Mouse (Mus musculus) ES-Bruce4 (cell line): ENCODE results near the gene Mllt10. TPM values are rescaled to one million over a fixed set of nuclear protein-coding genes. Genes with fewer than 3 reads are reported as not detected.

Experiments
- H3K27ac ChIP-seq: 2 replicates; pipeline ENCODE4 v1.5.1; 2012; ENCODE audit warnings: low read length, inconsistent platforms; ENCODE audit not compliant: insufficient read depth
- H3K27me3 ChIP-seq: 2 replicates; pipeline ENCODE4 v1.6.1; 2012; ENCODE audit warnings: mild to moderate bottlenecking, low read length, inconsistent platforms; ENCODE audit not compliant: control insufficient read depth, poor library complexity, insufficient read depth, severe bottlenecking
- H3K36me3 ChIP-seq: 2 replicates; pipeline ENCODE4 v1.6.1; 2012; ENCODE audit warnings: inconsistent platforms, mild to moderate bottlenecking, low read length, moderate library complexity; ENCODE audit not compliant: control insufficient read depth, poor library complexity, insufficient read depth, severe bottlenecking
- H3K4me1 ChIP-seq: one replicate; pipeline ENCODE4 v1.8.1; 2011; ENCODE audit warnings: low read length; ENCODE audit not compliant: control insufficient read depth, insufficient read depth
- H3K4me3 ChIP-seq: 2 replicates; pipeline ENCODE4 v1.5.1; 2011; ENCODE audit warnings: low read depth, mild to moderate bottlenecking, low read length
- H3K9ac ChIP-seq: 2 replicates; pipeline ENCODE4 v1.6.1; 2012; ENCODE audit warnings: low read depth, mild to moderate bottlenecking, inconsistent platforms; ENCODE audit not compliant: poor library complexity, severe bottlenecking
- H3K9me3 ChIP-seq: replicated peaks from 2 replicates; pipeline ENCODE4 v1.6.1; 2012; ENCODE audit warnings: mild to moderate bottlenecking, low read length, inconsistent platforms; ENCODE audit not compliant: control insufficient read depth, poor library complexity, insufficient read depth, severe bottlenecking
- CTCF ChIP-seq: IDR thresholded peaks from one replicate; pipeline ENCODE4 v1.8.1; 2011; ENCODE audit warnings: low read depth, low read length
- EP300 ChIP-seq: IDR thresholded peaks from 2 replicates; pipeline ENCODE4 v1.6.1; 2011; ENCODE audit warnings: low read depth, low read length; ENCODE audit not compliant: insufficient read depth
- POLR2A ChIP-seq: IDR thresholded peaks from one replicate; pipeline ENCODE4 v1.8.1; 2011; ENCODE audit warnings: low read length; ENCODE audit not compliant: insufficient read depth
- polyA plus RNA-seq: library from polyadenylated mRNA; stranded (reverse); fragments of >200 nt; gene quantifications from 2 replicates; pipeline ENCODE4 v1.2.4, GENCODE M21; 2011; ENCODE audit warnings: low read depth; ENCODE audit not compliant: missing spikeins, insufficient read depth, insufficient read length

Gene Mllt10
- polyA plus RNA-seq, 1 experiment = 78.9 TPM

GRCm38 (mm10) chr2:18202923-18203322 is 147.9 kb downstream of the Mllt10 start:
- Histone ChIP-seq H3K9ac (no peak overlapping the region), H3K27ac (no peak overlapping the region), H3K4me1 (no peaks in the 10 kb centered on the region), H3K36me3 (peaks cover 30% of the 10 kb centered on the region), H3K27me3 (no peaks in the 10 kb centered on the region), H3K4me3 (no peak overlapping the region), H3K9me3 (no peaks in the 10 kb centered on the region)
- TF ChIP-seq CTCF (peak; percentile 11), POLR2A (no peak)

GRCm38 (mm10) chr2:18205118-18205517 is 150.1 kb downstream of the Mllt10 start:
- Histone ChIP-seq H3K9me3 (no peaks in the 10 kb centered on the region), H3K36me3 (peaks cover 38% of the 10 kb centered on the region)

GRCm38 (mm10) chr2:18206811-18207210 is 151.8 kb downstream of the Mllt10 start:
- H3K36me3 ChIP-seq = peaks cover 46% of the 10 kb centered on the region
- no peak overlapping the region for H3K27ac ChIP-seq
- no peak overlapping the region for H3K4me3 ChIP-seq
- H3K9ac ChIP-seq = no peak overlapping the region
- no peak for TF ChIP-seq CTCF
- no peak for TF ChIP-seq EP300
- no peaks in the 10 kb centered on the region for H3K9me3 ChIP-seq
- H3K27me3 ChIP-seq = no peaks in the 10 kb centered on the region
- H3K4me1 ChIP-seq = no peaks in the 10 kb centered on the region

More at GRCm38 (mm10) chr2:18205118-18205517, 150.1 kb downstream of the Mllt10 start:
- H3K4me3 ChIP-seq = no peak overlapping the region
- no peak overlapping the region for H3K9ac ChIP-seq
- H3K27me3 ChIP-seq = no peaks in the 10 kb centered on the region
- H3K27ac ChIP-seq = no peak overlapping the region
- H3K4me1 ChIP-seq = no peaks in the 10 kb centered on the region
- TF ChIP-seq POLR2A (no peak), CTCF (peak; percentile 85)

GRCm38 (mm10) chr2:18208578-18208977 is 153.5 kb downstream of the Mllt10 start:
- Histone ChIP-seq H3K27ac (no peak overlapping the region), H3K9me3 (no peaks in the 10 kb centered on the region), H3K36me3 (peaks cover 48% of the 10 kb centered on the region), H3K4me3 (no peak overlapping the region), H3K27me3 (no peaks in the 10 kb centered on the region), H3K4me1 (peaks cover 2% of the 10 kb centered on the region), H3K9ac (no peak overlapping the region)
- TF ChIP-seq CTCF (no peak), EP300 (no peak), POLR2A (no peak)

- Histone ChIP-seq H3K36me3 (peaks cover 46% of the 10 kb centered on the region), H3K27ac (no peak overlapping the region), H3K9me3 (no peaks in the 10 kb centered on the region), H3K27me3 (no peaks in the 10 kb centered on the region), H3K4me3 (no peak overlapping the region), H3K4me1 (peaks cover 2% of the 10 kb centered on the region), H3K9ac (no peak overlapping the region)
- no peak for TF ChIP-seq POLR2A
- no peak for TF ChIP-seq CTCF
- TF ChIP-seq EP300 = no peak
Observed at GRCm38 (mm10) chr2:18209211-18209823, 154.3 kb downstream of the Mllt10 start.

- Histone ChIP-seq H3K36me3 (peaks cover 46% of the 10 kb centered on the region), H3K4me1 (peaks cover 2% of the 10 kb centered on the region), H3K27ac (no peak overlapping the region), H3K9ac (no peak overlapping the region), H3K9me3 (no peaks in the 10 kb centered on the region), H3K27me3 (no peaks in the 10 kb centered on the region), H3K4me3 (no peak overlapping the region)
- TF ChIP-seq POLR2A (no peak), EP300 (no peak), CTCF (no peak)
Observed at GRCm38 (mm10) chr2:18209948-18210347, 154.9 kb downstream of the Mllt10 start.
